Comparison of ENCODE assay signal across 26 mouse cellular contexts in the genomic region with DNA sequence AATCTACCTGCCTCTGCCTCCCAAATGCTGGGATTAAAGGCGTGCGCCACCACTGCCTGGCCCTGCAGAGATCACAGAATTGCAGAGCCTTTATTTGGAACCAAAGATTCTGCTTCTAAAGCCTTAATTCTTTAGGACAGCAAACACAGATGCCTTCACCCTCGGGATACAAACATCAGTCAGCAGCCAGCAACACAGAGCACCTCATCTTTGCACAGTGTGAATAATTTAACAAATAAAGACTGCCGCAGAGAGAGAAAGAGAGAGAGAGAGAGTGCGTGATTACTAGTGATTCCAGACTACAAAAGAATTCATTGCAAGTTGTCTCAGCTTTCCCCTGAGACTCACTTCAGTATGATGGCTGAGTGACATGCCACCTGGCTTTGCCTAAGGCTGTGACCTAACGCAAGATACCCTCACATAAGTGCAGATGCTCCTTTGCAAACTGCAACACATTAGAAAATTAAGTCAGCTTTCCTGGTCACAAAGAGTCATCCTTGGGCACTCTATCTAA. TPM values are rescaled to one million over a fixed set of nuclear protein-coding genes. Genes with fewer than 3 reads are reported as not detected.
DNase-seq lines count a peak whose midpoint lies in the region; ATAC-seq and TF ChIP-seq lines count a peak whose summit lies in the region.
"Had no signal": no experiment of that assay in that cellular context is flagged by ENCODE, and none has a peak within 500 bp of the region (broad histone marks: within the 10 kb centered on the region; RNA-seq: fewer than 3 reads in every experiment).

No protein-coding gene starts in this region.

- no peaks in the 10 kb centered on the region for H3K9me3 ChIP-seq in forebrain, embryonic 13.5 days (replicated peaks)
- H3K9me3 ChIP-seq in forebrain, embryonic 10.5 days, result no peaks in the 10 kb centered on the region
- H3K9me3 ChIP-seq in midbrain, embryonic 11.5 days (ENCODE audit: control insufficient read depth, low read length), result no peaks in the 10 kb centered on the region
- no peaks in the 10 kb centered on the region for H3K9me3 ChIP-seq in midbrain, embryonic 10.5 days (replicated peaks)
- no peaks in the 10 kb centered on the region for H3K9me3 ChIP-seq in midbrain, embryonic 13.5 days
- H3K9me3 ChIP-seq in midbrain, postnatal 0 days (ENCODE audit: low read length), result no peaks in the 10 kb centered on the region
- H3K9me3 ChIP-seq: embryonic facial prominence, embryonic 10.5 days; G1E; heart, embryonic 12.5 days; hindbrain, embryonic 10.5 days had no signal

- no peaks in the 10 kb centered on the region for H3K4me1 ChIP-seq in forebrain, embryonic 13.5 days
- peaks cover 4% of the 10 kb centered on the region; the same call in 1 of the 2 replicates for H3K4me1 ChIP-seq in forebrain, embryonic 10.5 days
- H3K4me1 ChIP-seq in midbrain, embryonic 11.5 days (ENCODE audit: control insufficient read depth, insufficient read depth, low read length), result no peaks in the 10 kb centered on the region
- H3K4me1 ChIP-seq in midbrain, embryonic 10.5 days, result peaks cover 8% of the 10 kb centered on the region
- H3K4me1 ChIP-seq in midbrain, embryonic 13.5 days (replicated peaks), result no peaks in the 10 kb centered on the region
- no peaks in the 10 kb centered on the region for H3K4me1 ChIP-seq in midbrain, postnatal 0 days (ENCODE audit: insufficient read depth, low read length)
- H3K4me1 ChIP-seq: heart, embryonic 12.5 days had no signal

- ATAC-seq in forebrain, embryonic 13.5 days, result peak; percentile 30; the same call in 1 of the 2 replicates
- 0 out of 2 replicates have a peak, but pooled peaks have one; percentile 22 for ATAC-seq in midbrain, embryonic 11.5 days (ENCODE audit: low FRiP score)
- ATAC-seq in midbrain, embryonic 13.5 days, result peak; percentile 76
- peak; percentile 54; the same call in 1 of the 2 replicates for ATAC-seq in midbrain, postnatal 0 days (ENCODE audit: low FRiP score)
- ATAC-seq: CD4-positive, CD25-positive, alpha-beta regulatory T cell, adult 4 months; hindbrain, embryonic 16.5 days; inflammation-experienced regulatory T-cells, adult 6 months had no signal

- 59% methylated on average over 6 of the region's 6 CpGs for WGBS in forebrain, embryonic 13.5 days
- WGBS in forebrain, embryonic 10.5 days, result 73% methylated on average over 6 of the region's 6 CpGs
- 66% methylated on average over 6 of the region's 6 CpGs for WGBS in midbrain, embryonic 11.5 days
- 72% methylated on average over 6 of the region's 6 CpGs for WGBS in midbrain, embryonic 10.5 days
- WGBS in midbrain, embryonic 13.5 days, result 47% methylated on average over 6 of the region's 6 CpGs
- 40% methylated on average over 6 of the region's 6 CpGs for WGBS in midbrain, postnatal 0 days

- no peak for TF ChIP-seq CTCF in midbrain, postnatal 0 days (IDR thresholded peaks at IDR 0.05)

- H3K4me2 ChIP-seq in forebrain, embryonic 13.5 days, result no peak overlapping the region
- H3K4me2 ChIP-seq in midbrain, embryonic 11.5 days, result no peak overlapping the region
- H3K4me2 ChIP-seq in midbrain, embryonic 13.5 days (replicated peaks), result no peak overlapping the region
- H3K4me2 ChIP-seq in midbrain, postnatal 0 days (ENCODE audit: low read depth, low read length, poor library complexity, severe bottlenecking), result no peak overlapping the region
- H3K4me2 ChIP-seq: heart, embryonic 12.5 days had no signal

- no peaks in the 10 kb centered on the region for H3K27me3 ChIP-seq in forebrain, embryonic 13.5 days
- no peaks in the 10 kb centered on the region for H3K27me3 ChIP-seq in forebrain, embryonic 10.5 days (ENCODE audit: poor library complexity, severe bottlenecking)
- H3K27me3 ChIP-seq in midbrain, embryonic 11.5 days (ENCODE audit: control insufficient read depth, insufficient read depth, low read length), result no peaks in the 10 kb centered on the region
- H3K27me3 ChIP-seq in midbrain, embryonic 10.5 days (ENCODE audit: low read depth, poor library complexity, severe bottlenecking), result no peaks in the 10 kb centered on the region
- no peaks in the 10 kb centered on the region for H3K27me3 ChIP-seq in midbrain, embryonic 13.5 days
- H3K27me3 ChIP-seq in midbrain, postnatal 0 days (ENCODE audit: insufficient read depth, low read length), result no peaks in the 10 kb centered on the region
- H3K27me3 ChIP-seq: heart, embryonic 12.5 days had no signal

- peak overlapping the region; percentile 41; the same call in 1 of the 2 replicates for H3K27ac ChIP-seq in forebrain, embryonic 13.5 days
- H3K27ac ChIP-seq in forebrain, embryonic 10.5 days, result no peak overlapping the region
- no peak overlapping the region for H3K27ac ChIP-seq in midbrain, embryonic 11.5 days (ENCODE audit: low read depth, low read length)
- no peak overlapping the region for H3K27ac ChIP-seq in midbrain, embryonic 10.5 days (replicated peaks)
- H3K27ac ChIP-seq in midbrain, embryonic 13.5 days, result 0 out of 2 replicates have a peak overlapping the region, but pooled peaks have one; percentile 25
- no peak overlapping the region for H3K27ac ChIP-seq in midbrain, postnatal 0 days (ENCODE audit: low read depth, low read length)
- H3K27ac ChIP-seq: embryonic facial prominence, embryonic 10.5 days; gastrocnemius, adult 2 months; hindbrain, embryonic 10.5 days had no signal

- no peak overlapping the region for H3K4me3 ChIP-seq in forebrain, embryonic 13.5 days
- no peak overlapping the region for H3K4me3 ChIP-seq in forebrain, embryonic 10.5 days
- no peak overlapping the region for H3K4me3 ChIP-seq in midbrain, embryonic 11.5 days (ENCODE audit: low read depth, low read length)
- H3K4me3 ChIP-seq in midbrain, embryonic 10.5 days, result no peak overlapping the region
- H3K4me3 ChIP-seq in midbrain, embryonic 13.5 days (replicated peaks), result no peak overlapping the region
- no peak overlapping the region for H3K4me3 ChIP-seq in midbrain, postnatal 0 days (ENCODE audit: low read depth, low read length)
- H3K4me3 ChIP-seq: embryonic facial prominence, embryonic 10.5 days; gastrocnemius, adult 2 months; heart, embryonic 12.5 days; hindbrain, embryonic 10.5 days had no signal

- no peak for DNase-seq in forebrain, embryonic 10.5 days (ENCODE audit: extremely low spot score, low spot score)
- no peak for DNase-seq in midbrain, embryonic 11.5 days (ENCODE audit: low spot score, missing footprints)
- no peak for DNase-seq in midbrain, embryonic 10.5 days (ENCODE audit: low spot score)
- no peak for DNase-seq in midbrain, postnatal 0 days (ENCODE audit: low spot score)
- DNase-seq in embryo, embryonic 11 days, result no peak
- DNase-seq in embryo, embryonic 10 days (ENCODE audit: low spot score), result no peak
- DNase-seq: adrenal gland, adult 8-10 months; adrenal gland, postnatal 36 days; B cell, adult 2 months; cerebellum, adult 11 months; cerebellum, adult 8-10 months; cerebellum, postnatal 14 days; gastrocnemius, adult 2 months; gastrocnemius, postnatal 25 days had no signal

- no peaks in the 10 kb centered on the region for H3K36me3 ChIP-seq in forebrain, embryonic 13.5 days (ENCODE audit: poor library complexity, severe bottlenecking)
- H3K36me3 ChIP-seq in forebrain, embryonic 10.5 days (replicated peaks), result no peaks in the 10 kb centered on the region
- no peaks in the 10 kb centered on the region for H3K36me3 ChIP-seq in midbrain, embryonic 11.5 days (ENCODE audit: control insufficient read depth, insufficient read depth, low read length)
- H3K36me3 ChIP-seq in midbrain, embryonic 10.5 days, result no peaks in the 10 kb centered on the region
- no peaks in the 10 kb centered on the region for H3K36me3 ChIP-seq in midbrain, embryonic 13.5 days
- H3K36me3 ChIP-seq in midbrain, postnatal 0 days (ENCODE audit: insufficient read depth, low read length), result no peaks in the 10 kb centered on the region
- H3K36me3 ChIP-seq: embryonic facial prominence, embryonic 10.5 days; G1E; heart, embryonic 12.5 days; hindbrain, embryonic 10.5 days had no signal

- no peak overlapping the region for H3K9ac ChIP-seq in forebrain, embryonic 13.5 days
- H3K9ac ChIP-seq in midbrain, embryonic 11.5 days (ENCODE audit: low read length), result no peak overlapping the region
- no peak overlapping the region for H3K9ac ChIP-seq in midbrain, embryonic 13.5 days (replicated peaks)
- no peak overlapping the region for H3K9ac ChIP-seq in midbrain, postnatal 0 days (replicated peaks; ENCODE audit: low read length, poor library complexity, severe bottlenecking)
- H3K9ac ChIP-seq: heart, embryonic 12.5 days had no signal

RNA-seq across cellular contexts. Expression of gene 1700028P14Rik, which starts 15.6 kb away (rescaled TPM):
- 1.3 and 1.7 TPM in 2 replicates for polyA plus RNA-seq in forebrain, embryonic 13.5 days (2015; fragmentation: Nextera tagmentation; extraction: Ambion mirVana)
- 0.25 and 0.50 TPM in 2 replicates for polyA plus RNA-seq in forebrain, embryonic 10.5 days (2016; fragmentation: Nextera tagmentation; extraction: Ambion mirVana)
- not detected in 2 replicates for polyA plus RNA-seq in midbrain, embryonic 11.5 days (2014; fragmentation: Nextera tagmentation; extraction: Ambion mirVana)
- 0.14 TPM in 1 of 2 replicates, not detected in the other for polyA plus RNA-seq in midbrain, embryonic 10.5 days (2016; fragmentation: Nextera tagmentation; extraction: Ambion mirVana)
- polyA plus RNA-seq in midbrain, embryonic 13.5 days (2015; fragmentation: Nextera tagmentation; extraction: Ambion mirVana), result 0.39 and 0.62 TPM in 2 replicates
- 0.33 and 1.1 TPM in 2 replicates for total RNA-seq in midbrain, postnatal 0 days (2014; rRNA removed)
- 1.7 and 2.8 TPM in 2 replicates for polyA plus RNA-seq in midbrain, postnatal 0 days (2015; fragmentation: Nextera tagmentation; extraction: Ambion mirVana)
- total RNA-seq: G1E; gastrocnemius, adult 2 months; gastrocnemius, postnatal 25 days; granulocyte monocyte progenitor cell, adult 5-6 weeks; heart, adult 8-10 months; heart, postnatal 25 days had no signal
- polyA plus RNA-seq: CD4-positive, CD25-positive, alpha-beta regulatory T cell, adult 4 months; G1E; heart, embryonic 12.5 days; inflammation-experienced regulatory T-cells, adult 6 months had no signal

RNA-seq across cellular contexts. Expression of gene Ptar1, which starts 19.0 kb away (rescaled TPM):
- 4.4 and 5.2 TPM in 2 replicates for polyA plus RNA-seq in forebrain, embryonic 13.5 days (2015; fragmentation: Nextera tagmentation; extraction: Ambion mirVana)
- 7.8 and 8.0 TPM in 2 replicates for polyA plus RNA-seq in forebrain, embryonic 10.5 days (2016; fragmentation: Nextera tagmentation; extraction: Ambion mirVana)
- polyA plus RNA-seq in midbrain, embryonic 11.5 days (2014; fragmentation: Nextera tagmentation; extraction: Ambion mirVana), result 7.7 and 8.7 TPM in 2 replicates
- 7.9 and 8.4 TPM in 2 replicates for polyA plus RNA-seq in midbrain, embryonic 10.5 days (2016; fragmentation: Nextera tagmentation; extraction: Ambion mirVana)
- polyA plus RNA-seq in midbrain, embryonic 13.5 days (2015; fragmentation: Nextera tagmentation; extraction: Ambion mirVana), result 4.3 and 5.8 TPM in 2 replicates
- total RNA-seq in midbrain, postnatal 0 days (2014; rRNA removed), result 23.2 and 24.9 TPM in 2 replicates
- 3.6 and 4.1 TPM in 2 replicates for polyA plus RNA-seq in midbrain, postnatal 0 days (2015; fragmentation: Nextera tagmentation; extraction: Ambion mirVana)

Comparison
In these comparisons a context has a peak if more than half of its experiments do, and no peak if none do; other contexts are left out.
1. H3K27ac ChIP-seq: peak in forebrain, embryonic 13.5 days (single experiment) and midbrain, embryonic 13.5 days (single experiment); none in forebrain, embryonic 10.5 days (single experiment), midbrain, embryonic 11.5 days (single experiment), midbrain, embryonic 10.5 days (single experiment) and midbrain, postnatal 0 days (single experiment).
2. ATAC-seq: peak in every context shown above with its lines; median percentile 76 in midbrain, embryonic 13.5 days; 54 in midbrain, postnatal 0 days; 30 in forebrain, embryonic 13.5 days; 22 in midbrain, embryonic 11.5 days.